ENCODE assay signal across 29 mouse cellular contexts in the genomic region with DNA sequence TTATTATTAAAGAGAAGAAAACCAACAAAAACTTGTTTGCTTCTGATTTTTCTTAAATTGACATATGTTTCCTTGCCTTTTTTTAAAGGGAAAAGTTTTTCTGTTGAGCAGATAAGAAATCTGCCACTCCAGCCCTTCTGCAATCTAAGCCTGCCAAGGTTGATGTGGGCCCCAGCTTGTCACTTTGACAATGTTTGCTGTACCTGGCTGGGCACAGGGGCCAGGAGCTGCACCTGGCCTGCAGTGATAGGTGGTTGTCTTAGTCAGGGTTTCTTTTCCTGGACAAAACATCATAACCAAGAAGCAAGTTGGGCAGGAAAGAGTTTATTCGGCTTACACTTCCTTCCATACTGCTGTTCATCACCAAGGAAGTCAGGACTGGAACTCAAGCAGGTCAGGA. TPM values are rescaled to one million over a fixed set of nuclear protein-coding genes. Genes with fewer than 3 reads are reported as not detected.
"Had no signal": no experiment of that assay in that cellular context is flagged by ENCODE, and none has a peak within 500 bp of the region (broad histone marks: within the 10 kb centered on the region; RNA-seq: fewer than 3 reads in every experiment).

No protein-coding gene starts in this region.

- DNase-seq: gastrocnemius, postnatal 10 days; gastrocnemius, postnatal 25 days; heart, adult 18-20 months; heart, postnatal 10 days; heart, postnatal 4 days; kidney, adult 11 months; kidney, adult 2 months; kidney, adult 9 months; kidney, postnatal 14 days; kidney, postnatal 36 days; layer of hippocampus, adult 9-11 months; layer of hippocampus, postnatal 36 days; left cerebral cortex, postnatal 4 days had no signal

- H3K4me2 ChIP-seq: heart, embryonic 12.5 days; hindbrain, embryonic 12.5 days; hindbrain, embryonic 14.5 days; kidney, embryonic 15.5 days; limb, embryonic 13.5 days; limb, embryonic 15.5 days; liver, embryonic 12.5 days had no signal

- H3K4me3 ChIP-seq: heart, embryonic 10.5 days; heart, embryonic 12.5 days; hindbrain, embryonic 10.5 days; hindbrain, embryonic 12.5 days; kidney, embryonic 15.5 days; limb, embryonic 13.5 days; limb, embryonic 15.5 days; liver, embryonic 12.5 days had no signal

- H3K27ac ChIP-seq: heart, embryonic 10.5 days; hindbrain, embryonic 10.5 days; hindbrain, embryonic 12.5 days; hindbrain, embryonic 14.5 days; kidney, embryonic 15.5 days; kidney, postnatal 0 days; limb, embryonic 13.5 days; limb, embryonic 15.5 days; liver, embryonic 12.5 days had no signal

- H3K36me3 ChIP-seq: heart, embryonic 10.5 days; heart, embryonic 12.5 days; hindbrain, embryonic 10.5 days; hindbrain, embryonic 12.5 days; kidney, embryonic 15.5 days; limb, embryonic 13.5 days; limb, embryonic 15.5 days; liver, embryonic 12.5 days had no signal

- ATAC-seq: hindbrain, embryonic 16.5 days; inflammation-experienced regulatory T-cells, adult 6 months; liver, embryonic 12.5 days had no signal

- H3K9ac ChIP-seq: heart, embryonic 12.5 days; hindbrain, embryonic 12.5 days; hindbrain, embryonic 14.5 days; kidney, embryonic 15.5 days; limb, embryonic 13.5 days; limb, embryonic 15.5 days; liver, embryonic 12.5 days had no signal

- H3K9me3 ChIP-seq: heart, embryonic 10.5 days; heart, embryonic 12.5 days; hindbrain, embryonic 10.5 days; hindbrain, embryonic 12.5 days; kidney, embryonic 15.5 days; limb, embryonic 13.5 days; limb, embryonic 15.5 days; liver, embryonic 12.5 days had no signal

RNA-seq across cellular contexts. Expression of a gene that starts 19.8 kb away (rescaled TPM):
- polyA plus RNA-seq: heart, embryonic 12.5 days; heart, embryonic 14.5 days; heart, embryonic 16.5 days; hindbrain, embryonic 10.5 days; hindbrain, embryonic 14.5 days; inflammation-experienced regulatory T-cells, adult 6 months; kidney, adult 2 months; kidney, embryonic 15.5 days; limb, embryonic 11.5 days; limb, embryonic 13.5 days; liver, adult 2 months; liver, embryonic 12.5 days had no signal
